Mouse (Mus musculus) intestine, postnatal 0 days (tissue): ENCODE results near the gene Egfr. TPM values are rescaled to one million over a fixed set of nuclear protein-coding genes. Genes with fewer than 3 reads are reported as not detected.
A peak's percentile ranks its signal among the peaks of the same experiment; 100 is the strongest.

Experiments used
- ATAC-seq: fragments of 200-750 bp; cut with Nextera tagmentation; 2 replicates; pipeline ENCODE4 v1.8.0; 2017; ENCODE audit warnings: mild to moderate bottlenecking, moderate TSS enrichment, moderate library complexity
- H3K27ac ChIP-seq: fragments of 300-500 bp; sonication (generic); 2 replicates; pipeline ENCODE4 v1.5.1; 2014; ENCODE audit warnings: mild to moderate bottlenecking, low read depth, low read length, moderate library complexity
- H3K27me3 ChIP-seq: fragments of 300-500 bp; sonication (generic); replicated peaks from 2 replicates; pipeline ENCODE4 v1.6.1; 2014; ENCODE audit warnings: low read length, mixed read lengths; ENCODE audit not compliant: control insufficient read depth, insufficient read depth
- H3K36me3 ChIP-seq: fragments of 300-500 bp; sonication (generic); 2 replicates; pipeline ENCODE4 v1.6.1; 2014; ENCODE audit warnings: mild to moderate bottlenecking, moderate library complexity; ENCODE audit not compliant: control insufficient read depth, insufficient read depth
- H3K4me1 ChIP-seq: fragments of 300-500 bp; sonication (generic); replicated peaks from 2 replicates; pipeline ENCODE4 v1.6.1; 2014; ENCODE audit warnings: antibody characterized with exemption, low read length, mixed read lengths; ENCODE audit not compliant: control insufficient read depth, insufficient read depth
- H3K4me2 ChIP-seq: fragments of 300-500 bp; sonication (generic); replicated peaks from 2 replicates; pipeline ENCODE4 v1.6.1; 2014; ENCODE audit warnings: low read depth, mild to moderate bottlenecking, moderate library complexity
- H3K4me3 ChIP-seq: fragments of 300-500 bp; sonication (generic); 2 replicates; pipeline ENCODE4 v1.5.1; 2014; ENCODE audit warnings: low read depth, low read length
- H3K9ac ChIP-seq: fragments of 300-500 bp; sonication (generic); 2 replicates; pipeline ENCODE4 v1.6.1; 2014; ENCODE audit warnings: mild to moderate bottlenecking, low read depth, low read length
- H3K9me3 ChIP-seq: fragments of 300-500 bp; sonication (generic); 2 replicates; pipeline ENCODE4 v1.6.1; 2016; ENCODE audit warnings: mixed run types; ENCODE audit not compliant: control insufficient read depth
- CTCF ChIP-seq: sonication (generic); IDR thresholded peaks from 2 replicates; pipeline ENCODE4 v1.5.1; 2016; ENCODE audit warnings: low read depth, mild to moderate bottlenecking, control low read depth, antibody characterized with exemption, moderate library complexity
- WGBS: fragments of 180-500 bp; shearing (Covaris S2); extraction: QIAGEN DNeasy Blood & Tissue Kit; methylation state at CpG from one replicate; pipeline ENCODE4 v1.1.7; 2014; 5-methylcytosine and 5-hydroxymethylcytosine counted together
- polyA plus RNA-seq: library from polyadenylated mRNA; unstranded; fragments of >200 nt; fragmentation: Nextera tagmentation; extraction: Ambion mirVana; gene quantifications from 2 replicates; pipeline ENCODE4 v1.2.1, GENCODE M21; 2015

Egfr gene
- polyA plus RNA-seq, 1 experiment from 2014 or later = 5.0 TPM

DNA sequence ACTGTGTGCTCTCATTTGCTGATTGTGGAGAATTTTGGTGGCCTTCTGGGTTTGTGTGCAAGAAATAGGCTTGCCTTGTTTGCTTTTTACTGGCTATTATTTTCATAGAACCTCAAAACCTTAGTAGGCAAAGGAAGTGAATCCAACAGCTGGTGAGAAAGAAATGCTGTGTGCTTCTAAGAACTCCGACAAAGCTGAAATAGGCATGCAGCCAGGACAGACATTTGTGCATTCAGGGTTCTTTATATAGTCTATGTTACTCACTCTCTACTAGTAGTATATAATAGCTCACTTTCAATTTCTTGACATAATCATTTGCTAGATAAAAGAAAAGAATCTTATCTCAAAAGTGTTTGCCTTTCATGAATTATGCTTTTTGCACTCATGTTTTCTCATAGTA is 50.7 kb downstream of the Egfr start:
- Histone ChIP-seq H3K9me3 (no peaks in the 10 kb centered on the region), H3K36me3 (no peaks in the 10 kb centered on the region), H3K4me3 (no peak overlapping the region), H3K27me3 (no peaks in the 10 kb centered on the region), H3K9ac (no peak overlapping the region), H3K4me1 (peaks cover 24% of the 10 kb centered on the region), H3K4me2 (no peak overlapping the region), H3K27ac (no peak overlapping the region)
- ATAC-seq = no peak
- WGBS = 56% methylated on average over 1 of the region's 1 CpGs
- TF ChIP-seq CTCF = no peak

DNA sequence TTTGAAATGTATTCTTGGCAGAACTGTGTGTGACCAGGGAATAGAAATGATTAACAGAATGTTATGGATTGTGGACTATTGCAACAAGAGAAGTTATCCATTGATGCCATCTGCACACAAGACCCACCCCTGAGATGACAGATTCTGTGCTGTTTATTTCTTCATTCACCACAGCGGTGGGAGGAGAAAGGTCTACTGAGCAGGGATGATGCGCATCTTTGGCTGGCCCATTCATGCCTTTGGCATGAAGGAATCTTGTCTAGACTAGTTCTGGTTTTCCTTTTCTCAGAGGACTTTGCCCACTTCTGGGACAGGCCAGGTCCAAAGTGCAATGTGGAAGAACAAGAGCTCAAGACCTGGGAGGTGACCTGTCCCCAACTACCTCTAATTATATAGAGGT is 52.0 kb downstream of the Egfr start:
- TF ChIP-seq CTCF = no peak
- peak; percentile 79 for ATAC-seq
- no peaks in the 10 kb centered on the region for H3K36me3 ChIP-seq
- peaks cover 24% of the 10 kb centered on the region for H3K4me1 ChIP-seq
- peak overlapping the region; percentile 66; the same call in 1 of the 2 replicates for H3K27ac ChIP-seq
- H3K9ac ChIP-seq = no peak overlapping the region
- H3K4me3 ChIP-seq = no peak overlapping the region
- H3K4me2 ChIP-seq = no peak overlapping the region
- no peaks in the 10 kb centered on the region for H3K9me3 ChIP-seq
- 57% methylated on average over 2 of the region's 2 CpGs for WGBS
- H3K27me3 ChIP-seq = no peaks in the 10 kb centered on the region

DNA sequence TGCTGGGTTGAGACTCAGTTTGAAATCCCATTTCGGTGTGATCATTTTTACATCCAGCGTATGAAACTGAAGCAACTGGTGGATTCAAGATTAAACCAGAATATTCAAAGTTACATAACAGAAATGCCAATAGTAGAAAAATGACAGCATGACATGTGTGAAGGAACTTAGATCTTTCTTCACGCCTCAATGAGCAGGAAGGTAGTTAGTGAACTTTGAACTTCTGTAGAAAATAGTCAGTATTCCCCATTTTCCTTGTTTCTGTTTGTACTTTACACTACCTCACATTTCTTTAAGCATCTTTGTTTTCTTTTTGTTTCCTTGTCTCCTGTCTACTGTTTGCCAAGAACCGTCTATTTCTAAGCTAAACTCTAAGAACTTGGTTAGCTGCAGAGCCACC is 53.9 kb downstream of the Egfr start:
- ATAC-seq = no peak
- H3K27me3 ChIP-seq = no peaks in the 10 kb centered on the region
- H3K27ac ChIP-seq = 0 out of 2 replicates have a peak overlapping the region, but pooled peaks have one; percentile 35
- peaks cover 30% of the 10 kb centered on the region; the same call in 1 of the 2 replicates for H3K4me1 ChIP-seq
- no peak overlapping the region for H3K4me3 ChIP-seq
- H3K9ac ChIP-seq = no peak overlapping the region
- WGBS = 73% methylated on average over 4 of the region's 4 CpGs
- no peak overlapping the region for H3K4me2 ChIP-seq
- no peaks in the 10 kb centered on the region for H3K9me3 ChIP-seq
- TF ChIP-seq CTCF = no peak
- no peaks in the 10 kb centered on the region for H3K36me3 ChIP-seq

DNA sequence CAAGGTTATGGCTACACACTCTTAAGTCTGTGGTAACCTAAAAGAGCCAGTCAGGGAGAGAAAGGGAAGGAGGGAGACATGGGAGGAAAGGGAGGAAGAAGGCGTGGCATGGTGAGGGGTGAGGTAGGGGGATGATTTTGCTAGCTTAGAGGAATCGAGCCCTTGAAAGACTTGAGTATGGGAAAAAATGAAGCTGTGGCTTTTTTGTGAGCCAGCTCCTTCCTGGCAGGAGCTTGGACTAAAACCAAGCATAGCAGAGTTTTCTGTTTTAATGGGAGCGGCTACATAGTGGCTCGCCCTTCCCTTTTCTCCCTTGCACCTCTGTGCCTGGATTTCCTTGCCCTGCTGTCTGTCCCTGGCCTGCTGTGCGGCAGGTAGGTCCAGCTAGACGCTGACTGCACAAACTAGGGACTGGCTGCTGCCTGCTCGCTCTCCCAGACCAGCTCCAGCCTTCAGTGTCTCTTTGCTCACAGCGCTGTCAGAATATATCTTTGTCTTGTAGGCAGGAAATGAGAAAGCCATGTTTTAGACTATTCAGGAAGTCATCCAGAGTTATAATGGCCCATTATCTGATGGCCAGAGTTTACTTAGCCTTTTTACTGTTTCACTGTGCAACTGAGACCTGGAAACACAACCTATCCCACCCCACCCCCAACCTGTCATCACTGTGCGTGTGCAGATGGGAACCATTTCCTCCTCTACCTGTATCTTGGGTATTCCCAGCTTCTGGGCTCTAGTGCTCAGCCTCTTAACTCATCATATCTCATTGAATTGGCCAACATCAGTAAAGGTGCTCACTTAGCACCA is 57.4 kb downstream of the Egfr start:
- Histone ChIP-seq H3K4me2 (peak overlapping the region; percentile 35; the same call in 1 of the 2 replicates), H3K4me1 (peaks cover 20% of the 10 kb centered on the region; the same call in 1 of the 2 replicates), H3K9me3 (no peaks in the 10 kb centered on the region), H3K36me3 (no peaks in the 10 kb centered on the region), H3K9ac (0 out of 2 replicates have a peak overlapping the region, but pooled peaks have one; percentile 31), H3K4me3 (no peak overlapping the region), H3K27me3 (no peaks in the 10 kb centered on the region), H3K27ac (peak overlapping the region; percentile 72)
- ATAC-seq = peak; percentile 71
- 32% methylated on average over 9 of the region's 9 CpGs for WGBS
- TF ChIP-seq CTCF = no peak

DNA sequence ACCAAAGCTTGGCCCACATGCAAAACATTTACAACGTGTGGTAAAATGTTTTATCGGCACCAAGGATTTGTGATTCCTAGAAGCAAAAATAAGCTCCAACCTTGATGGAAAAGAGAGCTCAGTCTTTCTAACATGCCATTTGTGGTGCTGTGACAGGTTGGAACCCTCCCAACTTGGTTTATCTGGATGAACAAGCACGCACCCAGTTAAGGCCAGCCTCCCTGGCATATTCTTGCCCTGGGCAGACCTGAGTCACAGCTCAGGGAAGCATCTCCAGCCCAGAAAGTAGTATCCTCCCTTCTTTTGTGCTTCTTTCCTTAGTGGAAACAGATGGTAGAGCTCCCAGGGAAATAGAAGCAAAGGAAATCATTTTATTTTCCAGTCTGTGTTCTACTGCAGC is 58.1 kb downstream of the Egfr start:
- H3K9me3 ChIP-seq = no peaks in the 10 kb centered on the region
- no peak for ATAC-seq
- H3K4me1 ChIP-seq = peaks cover 18% of the 10 kb centered on the region; the same call in 1 of the 2 replicates
- H3K4me3 ChIP-seq = no peak overlapping the region
- no peak overlapping the region for H3K4me2 ChIP-seq
- H3K27ac ChIP-seq = peak overlapping the region; percentile 29; the same call in 1 of the 2 replicates
- H3K9ac ChIP-seq = no peak overlapping the region
- H3K36me3 ChIP-seq = no peaks in the 10 kb centered on the region
- 73% methylated on average over 3 of the region's 3 CpGs for WGBS
- H3K27me3 ChIP-seq = no peaks in the 10 kb centered on the region
- no peak for TF ChIP-seq CTCF

DNA sequence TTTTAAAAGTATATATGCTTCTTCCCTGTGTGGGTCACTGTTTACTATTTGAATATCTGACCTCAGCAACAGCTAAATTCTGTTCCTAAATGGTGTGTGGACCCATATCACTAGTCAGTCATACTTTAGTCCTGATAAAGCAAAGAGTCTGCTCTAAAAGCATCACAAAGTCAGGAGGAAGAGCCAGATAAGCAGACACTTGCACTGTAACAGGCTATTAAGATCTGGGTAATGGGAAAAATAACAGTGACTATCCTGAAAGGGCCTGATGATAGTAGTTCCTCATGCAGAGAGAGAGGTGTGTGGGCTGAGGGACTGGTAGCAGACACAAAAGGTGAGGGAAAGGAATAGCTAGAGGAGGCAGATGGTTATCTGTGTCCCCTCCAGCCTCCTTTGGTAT is 61.3 kb downstream of the Egfr start:
- Histone ChIP-seq H3K9ac (no peak overlapping the region), H3K4me1 (peaks cover 18% of the 10 kb centered on the region; the same call in 1 of the 2 replicates), H3K4me3 (no peak overlapping the region), H3K36me3 (no peaks in the 10 kb centered on the region), H3K4me2 (no peak overlapping the region), H3K27me3 (no peaks in the 10 kb centered on the region), H3K27ac (no peak overlapping the region), H3K9me3 (no peaks in the 10 kb centered on the region)
- no peak for TF ChIP-seq CTCF
- ATAC-seq = no peak
